Mouse (Mus musculus) adrenal gland, adult 18-20 months (tissue): ENCODE results near the gene Dph3. TPM values are rescaled to one million over a fixed set of nuclear protein-coding genes. Genes with fewer than 3 reads are reported as not detected.
"Not testable (repeated sequence)": the region's sequence is repeated elsewhere in the genome, so short reads cannot be mapped to it uniquely, and the experiment has no call there.

ENCODE experiments used
- DNase-seq, 2 experiments: peaks; one replicate each; pipeline ENCODE4 v3.0.0; 2021 to 2022; ENCODE audit warnings: low spot score in 2 of 2
- long read RNA-seq, 2 experiments: library from polyadenylated mRNA; stranded (forward); transcript quantifications; one replicate each; pipeline ENCODE4 v2.0.0; 2021
- total RNA-seq, 2 experiments: library from RNA; stranded (reverse); gene quantifications; 1 replicate in 1 of 2; 2 replicates in 1 of 2; pipeline ENCODE4 v1.2.3; 2021

Dph3 gene
- total RNA-seq: 10 to 100 TPM; 56.0 to 61.3 TPM
- long read RNA-seq, experiment 1, transcript Dph3-202 (3 exons, 2,953 nt): major isoform, 20 of 27 reads
- long read RNA-seq, experiment 1, partial matches to known transcripts: 0 of 27 reads
- long read RNA-seq, experiment 1, other reads (novel, unspliced or antisense): 0 of 27 reads
- long read RNA-seq, experiment 2, transcript Dph3-202 (3 exons, 2,953 nt): major isoform, 57 of 76 reads
- long read RNA-seq, experiment 2, transcript Dph3-205 (2 exons, 809 nt): minor isoform, 12 of 76 reads
- long read RNA-seq, experiment 2, partial matches to known transcripts: 0 of 76 reads
- long read RNA-seq, experiment 2, other reads (novel, unspliced or antisense): 5 of 76 reads

DNA sequence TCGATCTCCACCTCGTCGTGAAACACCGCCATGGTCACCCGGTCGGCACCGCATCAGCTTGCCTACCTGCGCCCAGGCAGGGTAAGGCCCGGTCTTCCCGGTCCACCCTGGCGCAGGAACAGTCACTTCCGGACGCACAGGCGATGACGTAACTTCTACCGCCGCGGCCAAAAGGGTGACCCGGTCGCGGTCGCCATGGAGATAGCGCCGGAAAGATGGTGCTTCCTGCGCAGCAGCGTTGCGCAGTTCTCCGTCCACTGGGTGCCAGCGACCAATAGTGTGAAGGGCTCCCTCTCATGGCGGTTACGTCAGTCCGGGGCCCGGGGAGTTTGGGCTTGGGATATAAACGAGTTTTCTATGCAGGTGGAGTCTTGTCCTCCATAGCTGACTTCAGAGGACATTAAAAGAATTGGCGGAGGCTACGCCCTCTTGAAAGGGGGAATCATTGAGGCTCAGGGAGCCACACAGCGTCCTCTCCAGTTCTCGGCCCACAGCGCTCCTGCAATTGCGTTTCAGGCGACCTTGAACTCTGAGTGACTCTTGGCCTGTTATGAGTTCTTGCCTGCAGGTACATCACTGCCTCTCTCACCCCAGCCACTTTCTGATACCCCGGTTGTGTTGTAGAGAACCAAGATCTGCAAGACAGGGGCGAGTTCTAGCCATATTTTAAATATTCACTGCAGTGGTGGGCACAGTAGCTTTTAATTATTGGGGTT is at the start of gene Dph3:
Dph3 (minus strand) TSS at position 244 of the 716 bp plus-strand sequence.
- DNase-seq: peak; percentile 97 to 98

DNA sequence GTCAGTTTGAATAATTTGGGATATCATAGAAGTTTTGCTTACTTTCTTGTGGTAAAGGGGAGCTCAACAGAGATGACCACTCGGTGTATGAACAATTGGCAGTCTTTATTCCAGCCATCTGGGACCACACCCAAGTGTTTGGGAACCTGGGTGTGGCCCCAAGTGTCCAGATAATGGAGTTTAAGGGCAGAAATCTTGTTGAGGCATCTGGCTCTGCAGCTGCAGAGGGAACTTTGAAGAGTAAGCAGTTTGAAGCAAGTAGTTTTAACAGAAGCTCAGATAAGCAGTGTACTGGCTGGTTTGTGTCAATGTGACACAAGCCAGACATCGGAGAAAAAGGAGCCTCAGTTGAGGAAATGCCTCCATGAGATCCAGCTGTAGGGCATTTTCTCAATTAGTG is 48.8 kb upstream of the Dph3 start:
- no peak for DNase-seq

- no peak for DNase-seq
Observed at GRCm38 (mm10) chr14:32131836-32132235, 46.3 kb upstream of the Dph3 start.

- DNase-seq: no peak
Observed at GRCm38 (mm10) chr14:32128409-32128808, 42.9 kb upstream of the Dph3 start.

DNA sequence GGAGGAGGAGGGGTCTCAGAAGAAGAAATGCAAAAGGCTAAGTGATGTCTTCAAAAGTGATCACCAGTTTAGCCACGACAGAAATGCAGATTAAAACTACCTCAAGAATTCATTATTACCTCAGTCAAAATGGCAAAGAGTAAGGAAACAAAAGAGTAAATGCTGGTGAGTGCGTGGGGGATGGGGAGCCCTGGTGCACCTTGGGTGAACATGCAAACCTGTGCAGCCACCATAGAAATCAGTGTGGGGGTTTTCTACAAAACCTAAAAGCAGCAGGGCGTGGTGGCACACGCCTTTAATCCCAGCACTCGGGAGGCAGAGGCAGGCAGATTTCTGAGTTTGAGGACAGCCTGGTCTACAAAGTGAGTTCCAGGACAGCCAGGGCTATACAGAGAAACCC is 39.7 kb upstream of the Dph3 start:
- DNase-seq: not testable (repeated sequence)

- no peak for DNase-seq
Observed at GRCm38 (mm10) chr14:32124261-32124660, 38.7 kb upstream of the Dph3 start.

- DNase-seq: no peak
Observed at GRCm38 (mm10) chr14:32121920-32122315, 36.4 kb upstream of the Dph3 start.

DNA sequence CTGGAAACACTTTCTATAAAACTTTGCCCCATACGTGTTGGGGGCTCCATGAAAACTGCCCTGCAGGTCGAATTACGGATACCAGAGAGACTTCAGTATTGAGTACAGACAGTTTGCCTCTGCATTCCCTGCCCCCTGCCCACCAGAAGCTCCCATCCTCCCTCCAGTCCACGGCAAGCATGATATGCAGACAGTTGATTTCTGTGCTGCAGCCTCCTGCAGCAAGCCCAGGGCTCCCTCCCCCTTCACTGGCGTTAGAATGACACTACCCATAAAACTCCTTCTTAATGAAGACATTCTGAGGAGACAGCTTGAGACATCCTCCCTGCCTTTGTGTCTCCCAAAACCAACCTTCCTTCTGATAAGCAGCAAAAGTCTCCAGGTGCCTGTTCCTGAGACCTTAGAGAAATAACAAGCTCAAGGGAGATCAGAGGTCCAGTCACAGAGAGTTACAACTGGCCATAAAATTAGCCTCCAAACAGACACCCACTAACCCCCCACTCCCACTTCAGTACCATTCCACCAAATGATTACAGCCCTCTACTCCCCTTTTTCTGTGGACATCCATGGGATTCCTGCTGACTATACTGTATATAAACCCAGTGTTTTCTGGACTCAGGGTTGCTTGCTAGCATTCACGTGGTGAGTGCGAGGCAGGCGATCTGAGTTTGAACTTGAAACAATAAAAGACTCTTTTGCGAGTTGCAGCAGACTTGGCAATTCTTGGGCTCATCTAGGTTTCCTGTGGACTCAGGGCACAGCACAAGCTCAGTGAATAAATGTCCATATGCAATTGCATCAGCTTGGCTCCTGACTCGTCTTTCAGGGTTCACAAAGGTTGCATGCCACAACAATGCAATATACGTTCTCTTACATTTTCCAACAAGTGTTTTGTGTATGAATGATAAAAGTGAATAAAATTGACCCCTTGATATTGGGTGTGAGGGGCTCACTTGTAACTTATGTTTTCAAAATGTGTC is 35.7 kb upstream of the Dph3 start:
- DNase-seq: no peak

GRCm38 (mm10) chr14:32112124-32112523 is 26.6 kb upstream of the Dph3 start:
- not testable (repeated sequence) for DNase-seq

GRCm38 (mm10) chr14:32106911-32107310 is 21.4 kb upstream of the Dph3 start:
- no peak for DNase-seq

DNA sequence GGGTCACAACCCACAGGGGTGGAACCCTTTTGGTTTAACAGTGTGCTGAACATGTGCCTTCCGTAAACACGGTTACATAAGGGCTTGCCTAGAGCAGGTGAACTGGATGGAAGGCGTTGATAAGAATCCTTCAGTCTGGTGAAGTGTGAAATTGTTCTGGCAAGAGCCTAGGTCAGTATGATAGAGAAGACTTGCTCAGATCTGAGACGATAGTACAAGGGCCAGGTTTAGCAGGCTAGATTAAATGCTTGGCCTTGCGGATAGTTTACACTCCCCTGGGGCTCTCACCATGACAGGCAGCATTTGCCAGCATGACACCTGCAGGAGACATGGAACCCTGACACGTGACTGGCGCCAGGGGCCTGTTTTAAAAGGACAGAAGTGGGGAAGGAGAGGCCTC is 20.1 kb upstream of the Dph3 start:
- no peak for DNase-seq

DNA sequence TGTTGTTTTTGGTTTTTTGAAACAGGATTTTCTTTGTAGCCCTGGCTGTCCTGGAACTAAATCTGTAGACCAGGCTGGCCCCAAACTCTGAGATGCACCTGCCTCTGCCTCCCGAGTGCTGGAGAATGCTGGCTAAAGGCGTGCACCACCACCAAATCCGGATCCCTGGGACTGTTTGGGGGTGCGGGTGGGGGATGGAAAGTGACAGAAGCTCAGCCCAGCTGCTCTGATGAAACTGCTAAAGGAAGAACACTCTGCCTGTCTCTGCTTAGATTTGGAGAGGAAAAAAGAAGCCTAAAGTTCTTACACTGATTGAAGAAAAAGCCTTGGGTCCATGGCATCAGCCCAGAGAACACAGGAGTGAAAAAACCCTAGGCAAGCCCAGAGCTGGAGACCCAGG is 18.0 kb upstream of the Dph3 start:
- DNase-seq: no peak

- no peak for DNase-seq
Observed at GRCm38 (mm10) chr14:32098951-32099350, 13.4 kb upstream of the Dph3 start.

DNA sequence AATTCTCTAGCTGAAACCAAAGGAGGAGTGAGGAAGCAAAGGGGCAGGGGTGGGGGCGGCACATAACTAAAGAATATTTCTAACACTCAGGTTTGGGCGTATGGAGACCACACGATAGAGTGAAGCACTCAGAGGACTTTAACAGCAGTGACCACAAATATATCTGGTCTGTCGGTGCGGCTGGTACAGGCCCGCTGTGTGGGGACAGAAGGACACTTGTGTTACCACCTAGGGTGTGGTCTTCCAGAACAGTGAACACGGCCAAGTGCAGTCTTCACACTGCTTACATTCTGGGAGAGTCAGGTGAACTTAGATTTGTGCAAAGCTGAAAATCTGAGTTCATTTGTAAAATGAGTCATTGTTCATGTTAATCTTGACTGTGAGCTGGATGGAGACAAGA is 12.2 kb upstream of the Dph3 start:
- DNase-seq: no peak

DNA sequence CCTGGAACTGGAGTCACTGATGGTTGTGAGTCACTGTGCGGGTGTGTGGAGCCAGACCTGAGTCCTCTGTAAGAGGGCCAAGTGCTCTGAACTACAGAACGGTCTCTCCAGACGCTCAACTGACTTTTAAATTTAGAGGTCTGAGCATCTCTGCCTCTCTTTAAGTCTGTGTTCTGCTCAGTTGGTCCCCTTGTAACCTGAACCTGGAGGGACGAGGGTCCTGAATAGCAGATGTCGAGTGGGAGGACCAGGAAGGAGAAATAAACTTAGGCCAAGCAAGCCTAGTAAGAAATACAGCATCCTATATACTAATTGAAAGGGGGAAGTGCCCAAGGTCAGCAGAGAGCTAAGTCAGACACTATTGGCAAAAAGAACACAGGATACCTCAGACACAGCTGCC is 11.2 kb upstream of the Dph3 start:
- DNase-seq: no peak

GRCm38 (mm10) chr14:32095646-32096045 is 10.1 kb upstream of the Dph3 start:
- DNase-seq: no peak

DNA sequence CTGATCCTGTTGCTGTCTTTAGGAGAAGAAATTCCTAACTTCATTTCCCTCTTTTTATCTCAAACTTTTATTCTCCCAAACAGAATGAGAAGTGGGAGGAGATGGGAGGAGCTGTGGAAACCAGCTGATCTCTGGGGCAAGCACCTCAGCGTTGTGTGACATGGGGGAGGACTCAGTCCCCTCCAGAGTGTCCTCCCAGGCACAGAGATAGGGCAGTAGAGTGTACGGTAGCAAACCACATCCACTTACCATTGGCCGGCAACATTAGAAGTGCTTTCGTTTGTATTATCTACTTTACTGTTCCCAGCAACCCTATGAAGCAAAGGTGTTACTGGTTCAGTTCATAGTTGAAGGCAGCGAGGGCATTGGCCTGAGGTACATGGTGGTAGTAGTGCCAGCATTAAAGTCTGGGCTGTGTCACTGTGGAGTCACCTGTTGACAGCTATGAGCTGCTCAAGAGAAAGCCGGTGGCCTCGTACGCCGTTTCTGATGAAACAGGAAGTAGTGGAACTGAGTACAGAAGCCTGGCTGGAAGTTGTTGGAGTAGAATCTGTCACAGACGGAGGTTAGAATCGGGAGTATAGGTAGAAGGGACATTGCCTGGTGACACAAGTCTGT is 8.1 kb upstream of the Dph3 start:
- DNase-seq: no peak

- DNase-seq: no peak
Observed at GRCm38 (mm10) chr14:32093018-32093417, 7.5 kb upstream of the Dph3 start.

- DNase-seq: no peak
Observed at GRCm38 (mm10) chr14:32091704-32092103, 6.2 kb upstream of the Dph3 start.

DNA sequence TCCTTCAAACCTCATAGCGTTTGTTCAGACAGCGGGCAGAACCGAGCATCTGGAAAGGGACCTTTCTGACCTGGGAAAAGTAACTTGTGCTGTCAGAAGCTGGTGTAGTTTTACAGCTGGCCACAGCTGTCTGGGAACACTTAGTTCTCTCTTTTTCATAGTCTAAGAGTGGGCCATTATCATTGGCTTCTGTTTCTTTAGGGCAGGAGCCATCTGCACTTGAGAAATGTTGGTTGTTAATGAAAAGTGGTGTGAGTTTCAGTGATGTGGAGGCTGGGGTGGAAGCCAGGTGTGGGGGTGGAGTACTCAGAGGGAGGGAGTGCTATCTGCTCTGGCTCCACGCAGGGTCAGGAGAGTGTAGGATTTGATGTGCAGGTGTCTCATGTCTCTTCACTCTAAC is 5.6 kb upstream of the Dph3 start:
- no peak for DNase-seq
